Mouse (Mus musculus) kidney, adult 2 months (tissue): Measurements from ENCODE around the gene Ptprh.

Source experiments
- CTCF ChIP-seq: fragments of 200-500 bp; conservative IDR thresholded peaks from 2 replicates; pipeline ENCODE4 v1.5.1; 2011; ENCODE audit warnings: low read depth, mild to moderate bottlenecking, control low read depth, low read length, moderate library complexity, mixed read lengths; ENCODE audit not compliant: insufficient read depth, insufficient read length
- POLR2A ChIP-seq: fragments of 200-500 bp; IDR thresholded peaks from one replicate; pipeline ENCODE4 v1.6.1; 2011; ENCODE audit warnings: low read depth, low read length, control low read depth

DNA sequence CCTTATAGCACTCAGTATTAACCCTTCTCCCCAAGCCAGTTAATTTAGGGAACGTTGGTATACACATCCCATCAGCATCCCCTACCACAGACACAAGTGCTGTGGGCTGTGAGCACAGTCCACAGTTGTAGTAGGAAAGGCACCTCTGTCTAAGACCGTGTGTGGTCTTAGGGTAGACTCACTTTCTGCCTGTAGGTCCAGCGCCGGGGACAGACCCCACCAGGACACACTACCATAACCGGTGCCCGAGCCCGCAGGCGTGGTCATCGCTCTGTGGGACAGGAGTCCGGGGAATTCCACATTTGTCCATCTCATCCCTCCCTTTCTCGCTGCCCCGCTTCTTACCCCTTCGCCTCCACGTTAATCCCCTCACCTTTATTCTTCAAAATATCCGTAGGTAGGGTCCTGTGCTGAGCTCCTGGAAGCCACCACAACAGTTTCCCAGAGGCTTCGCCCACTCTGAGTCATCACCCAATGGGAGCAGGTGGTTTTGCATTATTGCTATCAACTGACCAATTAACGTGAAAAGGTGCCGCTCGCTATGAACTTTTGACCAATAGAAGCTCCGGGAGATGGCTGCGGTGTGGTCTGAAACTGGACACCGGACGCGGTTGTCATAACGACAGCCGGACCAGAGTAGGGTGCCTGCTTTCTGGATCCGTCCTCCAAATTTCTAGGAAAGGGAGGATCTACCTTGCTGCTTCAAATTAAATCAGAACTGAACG lies 71.7 kb downstream of the Ptprh start, which contains the start of gene Dnaaf3:
- TF ChIP-seq POLR2A: no peak
- TF ChIP-seq CTCF: no peak
